Mouse (Mus musculus) gastrocnemius, postnatal 36 days (tissue): ENCODE results near the gene Inpp5a. TPM values are rescaled to one million over a fixed set of nuclear protein-coding genes. Genes with fewer than 3 reads are reported as not detected.
A peak's percentile ranks its signal among the peaks of the same experiment; 100 is the strongest.

ENCODE experiments used
- DNase-seq, 2 experiments: peaks; one replicate each; pipeline ENCODE4 v3.0.0; 2022
- intact Hi-C: fragments of 180-260 bp; cut with DNase I; formaldehyde crosslinking; loops from one replicate; pipeline ENCODE4 v1.15.1; 2025
- total RNA-seq, 2 experiments: library from RNA; stranded (reverse); gene quantifications; 2 replicates each; pipeline ENCODE4 v1.2.3; 2021

The Inpp5a gene
- total RNA-seq, 2 experiments from 2014 or later = 61.3 to 72.5 TPM

DNA sequence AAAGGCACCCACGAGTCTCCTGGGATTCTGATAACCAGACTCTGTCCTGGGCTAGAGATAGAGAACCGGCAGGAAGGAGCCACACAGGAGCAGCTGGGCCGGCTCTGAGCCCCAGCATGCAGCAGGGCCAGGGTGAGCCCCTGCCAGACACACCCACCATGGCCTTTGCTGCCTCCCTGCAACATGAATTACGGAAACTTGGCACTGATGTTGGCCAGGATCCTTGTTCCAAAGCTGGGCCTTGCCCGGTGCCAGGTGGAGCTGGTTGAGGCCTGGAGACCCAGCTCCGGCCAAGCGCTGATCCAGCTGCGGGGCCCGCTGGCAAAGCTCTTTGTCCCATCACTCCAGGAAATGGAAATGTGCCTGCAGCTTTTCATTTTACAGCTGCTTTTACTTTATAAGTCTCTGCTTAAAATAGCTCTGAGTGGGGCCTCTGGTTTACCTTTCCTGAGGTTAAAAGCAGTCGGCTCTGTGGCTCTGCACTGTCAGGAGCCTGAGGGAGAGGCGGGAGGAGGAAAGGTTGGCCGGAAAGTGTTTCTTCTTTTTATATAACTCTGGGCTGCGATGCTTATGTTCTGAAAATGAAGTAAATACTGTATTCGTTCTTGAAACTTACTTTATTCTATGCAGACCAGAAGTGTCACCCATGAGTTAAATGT is 20.1 kb upstream of the Inpp5a start:
- DNase-seq = peak; percentile 75 to 80
- intact Hi-C loops = no loop called here

DNA sequence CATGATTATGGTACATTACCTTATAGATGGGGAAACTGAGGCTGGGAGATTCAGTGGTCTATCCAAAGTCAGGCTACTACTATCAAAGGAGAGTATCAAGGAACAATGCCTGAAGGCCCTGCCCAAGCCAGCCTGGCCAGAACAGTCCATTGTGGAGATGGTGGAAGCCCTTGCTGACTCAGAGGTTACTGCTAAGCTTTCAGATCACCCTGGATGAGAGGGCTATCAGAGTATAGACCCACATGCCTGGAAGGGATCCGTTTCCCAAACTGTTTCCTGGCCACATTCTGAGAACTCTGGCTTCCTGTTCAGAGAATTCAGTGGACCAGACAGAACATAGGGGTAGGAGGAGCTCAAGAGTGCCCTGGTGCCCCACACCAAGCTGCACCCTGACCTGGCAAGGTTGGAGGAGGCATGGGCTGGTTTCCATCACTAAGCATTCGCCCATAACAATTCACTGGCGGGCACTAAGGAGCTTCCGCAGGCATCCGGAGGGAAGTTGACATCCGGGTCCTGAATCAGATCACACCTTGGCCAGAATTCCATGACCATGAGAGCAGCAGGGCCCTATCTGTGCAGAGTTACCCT is 19.3 kb upstream of the Inpp5a start:
- no peak for DNase-seq
- intact Hi-C loops = loop anchor here (2.0 kb wide), 1 partner anchor 17 kb away; no protein-coding TSS in a partner anchor

GRCm38 (mm10) chr7:139371389-139371788 is 17.5 kb upstream of the Inpp5a start:
- no peak for DNase-seq
- intact Hi-C loops = loop anchor here (2.0 kb wide), 1 partner anchor 15 kb away; no protein-coding TSS in a partner anchor

- no peak for DNase-seq
- intact Hi-C loops = no loop called here
Measured at GRCm38 (mm10) chr7:139377381-139377780, 11.5 kb upstream of the Inpp5a start.

DNA sequence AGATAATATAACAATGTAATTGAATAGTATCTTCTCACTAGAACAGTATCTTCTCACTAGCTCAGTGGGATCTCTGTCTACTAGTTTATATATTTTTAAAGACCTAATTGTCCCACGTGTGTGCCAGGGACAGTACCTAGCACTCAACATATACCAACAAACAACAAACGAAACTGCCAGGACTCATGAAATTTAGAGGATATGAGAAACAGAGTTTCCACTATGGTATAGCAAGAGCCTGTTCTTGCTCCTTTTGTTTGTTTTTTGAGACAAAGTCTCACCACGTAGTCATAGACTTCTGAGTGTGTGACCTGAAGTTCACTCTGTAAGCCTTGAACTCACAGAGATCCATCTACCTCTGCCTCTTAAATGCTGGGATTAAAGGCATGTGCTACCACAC is 10.6 kb upstream of the Inpp5a start:
- intact Hi-C loops = no loop called here
- no peak for DNase-seq

DNA sequence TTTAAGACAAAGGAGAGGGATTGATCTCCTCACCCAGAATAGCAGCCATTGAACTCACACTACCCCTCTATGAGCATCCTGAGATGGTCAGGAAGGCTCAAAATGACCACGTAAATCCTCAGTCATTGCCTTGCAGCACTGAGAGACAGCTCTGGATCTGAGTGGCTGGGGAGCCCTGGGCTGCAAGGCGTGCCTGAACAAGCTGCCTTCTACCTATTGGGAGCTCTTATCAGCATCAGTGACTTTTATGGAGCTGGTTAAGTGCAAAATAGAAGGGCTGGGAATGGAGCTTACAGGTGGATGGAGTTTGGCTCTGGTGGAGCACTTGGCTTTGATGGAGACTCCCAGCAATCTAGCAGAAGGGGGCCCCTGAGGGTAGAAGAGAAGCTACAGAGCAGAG is 9.2 kb upstream of the Inpp5a start:
- no peak for DNase-seq
- intact Hi-C loops = loop anchor here (10.0 kb wide), 1 partner anchor 145 kb away; no protein-coding TSS in a partner anchor

GRCm38 (mm10) chr7:139380225-139380624 is 8.7 kb upstream of the Inpp5a start:
- intact Hi-C loops = loop anchor here (10.0 kb wide), 1 partner anchor 145 kb away; no protein-coding TSS in a partner anchor
- DNase-seq = no peak

DNA sequence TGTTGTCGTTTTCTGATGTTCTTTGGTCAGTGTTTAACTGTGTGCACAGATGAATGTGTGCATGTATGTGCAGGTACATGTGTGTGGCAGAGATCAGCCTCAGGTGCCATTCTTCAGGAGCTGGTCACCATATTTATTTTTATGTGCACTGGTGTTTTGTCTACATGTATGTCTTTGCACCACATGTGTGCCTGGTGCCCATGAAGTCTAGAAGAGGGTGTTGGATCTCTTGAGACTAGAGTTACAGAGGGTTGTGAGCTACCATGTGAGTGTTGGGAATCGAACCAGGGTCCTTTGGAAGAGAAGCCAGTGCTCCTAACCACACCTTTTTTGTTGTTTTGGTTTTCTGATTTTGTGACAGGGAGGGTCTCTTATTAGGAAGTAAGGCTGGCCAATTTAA is 7.0 kb upstream of the Inpp5a start:
- no peak for DNase-seq
- intact Hi-C loops = loop anchor here (10.0 kb wide), 1 partner anchor 147 kb away; no protein-coding TSS in a partner anchor

GRCm38 (mm10) chr7:139382796-139383195 is 6.1 kb upstream of the Inpp5a start:
- intact Hi-C loops = loop anchor here (10.0 kb wide), 1 partner anchor 148 kb away; no protein-coding TSS in a partner anchor

DNA sequence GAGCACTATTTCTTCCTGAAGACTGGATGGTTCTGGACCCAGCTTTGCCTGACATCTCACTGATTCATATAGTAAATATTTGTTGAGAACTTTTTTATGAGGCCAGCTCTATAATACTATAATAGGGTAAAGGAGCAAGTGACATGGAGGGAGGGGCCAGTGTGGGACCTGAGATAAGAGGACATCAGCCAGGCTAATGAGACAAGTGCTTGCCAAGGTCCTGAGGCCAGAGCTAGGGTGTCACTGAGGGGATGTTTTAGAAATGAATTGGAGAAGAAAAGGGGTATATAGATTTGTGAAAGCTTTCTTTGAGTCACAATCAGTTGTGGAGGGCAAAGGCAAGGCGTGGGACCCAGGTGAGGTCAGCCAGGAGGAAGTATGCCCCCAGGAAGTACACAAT is 4.4 kb upstream of the Inpp5a start:
- no peak for DNase-seq
- intact Hi-C loops = loop anchor here (10.0 kb wide), 1 partner anchor 150 kb away; no protein-coding TSS in a partner anchor

More at GRCm38 (mm10) chr7:139382796-139383195, 6.1 kb upstream of the Inpp5a start:
- no peak for DNase-seq

- no peak for DNase-seq
- intact Hi-C loops = loop anchor here (5.0 to 10.0 kb wide), 2 partner anchors 78 to 150 kb away; no protein-coding TSS in a partner anchor
Measured at GRCm38 (mm10) chr7:139384916-139385530, 3.9 kb upstream of the Inpp5a start.

GRCm38 (mm10) chr7:139386933-139387690 is 1.8 kb upstream of the Inpp5a start:
- no peak for DNase-seq

DNA sequence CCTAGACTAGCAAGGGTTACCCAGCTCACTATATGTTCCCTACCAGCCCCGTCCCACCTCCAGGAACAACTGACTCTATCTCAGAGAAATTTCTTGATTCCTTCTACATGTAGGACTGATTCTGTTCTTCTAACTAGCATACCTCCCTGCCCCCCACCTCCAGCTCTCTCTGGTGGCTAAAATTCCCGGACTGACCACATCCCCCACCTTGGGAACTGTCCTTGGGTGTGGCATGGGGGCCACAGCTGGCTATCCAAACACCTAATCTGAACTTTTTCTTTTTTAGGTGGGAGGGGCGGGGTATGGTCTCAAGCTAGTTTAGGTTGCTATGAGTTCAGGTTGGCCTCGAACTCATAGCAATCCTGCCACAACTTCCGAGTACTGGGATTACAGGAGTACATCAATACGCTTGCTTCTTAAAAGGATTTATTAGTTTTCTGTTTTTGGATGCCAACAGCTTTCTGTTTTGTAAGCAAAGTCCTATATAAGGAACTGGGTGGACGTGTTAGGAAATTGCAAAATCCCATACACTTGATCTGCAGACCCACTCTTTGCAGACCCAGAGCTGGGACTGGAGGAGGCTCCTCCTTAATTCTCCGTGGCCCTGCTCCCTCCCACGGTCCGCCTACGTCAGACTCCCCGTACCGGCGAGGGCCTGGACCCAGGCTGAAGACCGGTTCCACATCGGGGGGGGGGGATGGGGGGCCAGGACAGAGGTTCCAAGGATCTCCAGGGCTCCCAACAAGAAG is 814 bp upstream of the Inpp5a start:
- intact Hi-C loops = loop anchor here (2.0 to 10.0 kb wide), 4 partner anchors 17 to 153 kb away; no protein-coding TSS in a partner anchor
- no peak for DNase-seq

More at GRCm38 (mm10) chr7:139386933-139387690, 1.8 kb upstream of the Inpp5a start:
- intact Hi-C loops = loop anchor here (2.0 to 10.0 kb wide), 3 partner anchors 16 to 152 kb away; no protein-coding TSS in a partner anchor

- no peak for DNase-seq
- intact Hi-C loops = loop anchor here (2.0 to 10.0 kb wide), 3 partner anchors 24 to 154 kb away; no protein-coding TSS in a partner anchor
Measured at GRCm38 (mm10) chr7:139389213-139389761, 378 bp downstream of the Inpp5a start.

- no peak for DNase-seq
- intact Hi-C loops = loop anchor here (5.0 kb wide), 1 partner anchor 82 kb away; no protein-coding TSS in a partner anchor
Measured at GRCm38 (mm10) chr7:139390380-139390779, 1.5 kb downstream of the Inpp5a start.

DNA sequence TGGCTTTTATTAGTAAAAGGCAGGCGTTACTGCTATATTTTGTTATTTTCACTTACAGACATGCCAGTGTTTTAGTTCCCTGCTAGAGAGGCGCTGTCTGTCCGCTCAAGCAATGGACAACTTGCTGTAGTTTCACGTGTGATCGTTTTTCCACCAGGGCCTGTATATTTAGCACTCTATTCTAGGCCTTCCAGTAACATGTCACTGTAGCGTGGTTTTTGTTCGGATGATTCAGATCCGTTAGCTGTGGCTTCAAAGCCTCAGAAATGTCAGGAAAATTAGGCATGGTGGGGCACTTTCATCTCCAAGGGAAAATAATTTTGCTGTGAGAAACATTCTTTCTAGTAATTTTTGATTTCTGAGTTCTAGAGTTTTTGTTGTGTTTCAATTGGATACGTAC is 2.0 kb downstream of the Inpp5a start:
- intact Hi-C loops = loop anchor here (5.0 kb wide), 1 partner anchor 81 kb away; no protein-coding TSS in a partner anchor
- no peak for DNase-seq

- intact Hi-C loops = loop anchor here (5.0 kb wide), 1 partner anchor 81 kb away; no protein-coding TSS in a partner anchor
- no peak for DNase-seq
Measured at GRCm38 (mm10) chr7:139391691-139392090, 2.8 kb downstream of the Inpp5a start.

DNA sequence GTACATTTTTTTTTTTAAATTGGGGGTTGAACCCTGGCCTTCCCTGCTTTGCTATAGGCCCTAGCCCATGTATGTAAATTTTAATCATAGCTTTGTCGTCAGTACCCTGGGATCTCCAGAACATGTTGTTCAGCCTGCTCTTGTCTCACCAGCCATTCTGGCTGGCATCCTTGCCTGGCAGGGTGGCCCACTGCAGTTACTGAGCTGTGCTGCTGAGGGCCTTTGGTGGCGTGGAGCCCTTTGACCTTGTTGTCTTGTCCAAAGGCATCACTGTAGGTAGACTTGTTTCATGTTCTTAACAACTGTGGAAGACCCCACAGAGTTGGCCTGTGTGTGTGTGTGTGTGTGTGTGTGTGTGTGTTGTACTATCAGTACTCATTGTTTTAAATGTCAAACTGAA is 3.2 kb downstream of the Inpp5a start:
- no peak for DNase-seq
- intact Hi-C loops = loop anchor here (5.0 kb wide), 1 partner anchor 80 kb away; no protein-coding TSS in a partner anchor

- DNase-seq = no peak
- intact Hi-C loops = loop anchor here (5.0 kb wide), 1 partner anchor 80 kb away; no protein-coding TSS in a partner anchor
Measured at GRCm38 (mm10) chr7:139392691-139393235, 3.9 kb downstream of the Inpp5a start.
